In genomic region chr12:67862615-67863014, GRCm38 (mm10) we compare ENCODE assay signal across 17 mouse cellular contexts.
DNase-seq lines count a peak whose midpoint lies in the region; ATAC-seq lines count a peak whose summit lies in the region.
"Had no signal": no experiment of that assay in that cellular context is flagged by ENCODE, and none has a peak within 500 bp of the region (broad histone marks: within the 10 kb centered on the region; RNA-seq: fewer than 3 reads in every experiment).

No protein-coding gene starts in this region.

- H3K27me3 ChIP-seq in hindbrain, embryonic 16.5 days (replicated peaks; ENCODE audit: control insufficient read depth, insufficient read depth, low read length), result no peaks in the 10 kb centered on the region
- H3K27me3 ChIP-seq: limb, embryonic 12.5 days had no signal

- H3K9me3 ChIP-seq in hindbrain, embryonic 16.5 days (ENCODE audit: control insufficient read depth, low read length), result no peaks in the 10 kb centered on the region
- H3K9me3 ChIP-seq: limb, embryonic 12.5 days had no signal

- no peak overlapping the region for H3K27ac ChIP-seq in hindbrain, embryonic 16.5 days (ENCODE audit: low read depth, low read length)
- H3K27ac ChIP-seq: limb, embryonic 12.5 days had no signal

- ATAC-seq in hindbrain, embryonic 16.5 days, result no peak
- ATAC-seq: CD4-positive, CD25-positive, alpha-beta regulatory T cell, adult 4 months; intestine, embryonic 16.5 days had no signal

- no peak overlapping the region for H3K4me3 ChIP-seq in hindbrain, embryonic 16.5 days (ENCODE audit: low read length)
- H3K4me3 ChIP-seq: limb, embryonic 12.5 days; myocyte had no signal

- H3K36me3 ChIP-seq in hindbrain, embryonic 16.5 days (ENCODE audit: control insufficient read depth, insufficient read depth, low read length), result no peaks in the 10 kb centered on the region
- H3K36me3 ChIP-seq: limb, embryonic 12.5 days had no signal

- DNase-seq in left cerebral cortex, adult 9 months (ENCODE audit: low spot score in 2 of 2), result peak; percentile 1 to 3
- DNase-seq in left cerebral cortex, postnatal 4 days, result no peak
- peak; percentile 2 for DNase-seq in NIH3T3 (ENCODE audit: low read depth)
- peak; percentile 1 for DNase-seq in fibroblast of lung, adult 2 months (ENCODE audit: low read depth)
- peak; percentile 34 to 41 for DNase-seq in layer of hippocampus, postnatal 36 days
- no peak for DNase-seq in retina, embryonic 14.5 days (ENCODE audit: low spot score)
- DNase-seq: adrenal gland, adult 2 months; cerebellum, postnatal 36 days; kidney, postnatal 25 days; lung, adult 18-20 months; thymus, postnatal 14 days had no signal

- H3K4me1 ChIP-seq in hindbrain, embryonic 16.5 days (ENCODE audit: control insufficient read depth, insufficient read depth, low read depth, low read length), result no peaks in the 10 kb centered on the region
- H3K4me1 ChIP-seq: limb, embryonic 12.5 days had no signal

- WGBS in hindbrain, embryonic 16.5 days, result 53% methylated on average over 2 of the region's 2 CpGs

- no peak overlapping the region for H3K9ac ChIP-seq in hindbrain, embryonic 16.5 days (ENCODE audit: low read depth, low read length)
- H3K9ac ChIP-seq: limb, embryonic 12.5 days had no signal

- H3K4me2 ChIP-seq in hindbrain, embryonic 16.5 days (ENCODE audit: low read length), result no peak overlapping the region
- H3K4me2 ChIP-seq: heart, embryonic 11.5 days; limb, embryonic 12.5 days had no signal

- intact Hi-C loops in left cerebral cortex, postnatal 4 days (cut with DNase I), result no loop called here

Comparison
In these comparisons a context has a peak if more than half of its experiments do, and no peak if none do; other contexts are left out.
1. DNase-seq: peak in left cerebral cortex, adult 9 months (2 of 2), NIH3T3 (single experiment), fibroblast of lung, adult 2 months (single experiment) and layer of hippocampus, postnatal 36 days (2 of 2); none in left cerebral cortex, postnatal 4 days (single experiment) and retina, embryonic 14.5 days (single experiment).